Mouse (Mus musculus): Measurements from ENCODE around the gene Myh6. TPM values are rescaled to one million over a fixed set of nuclear protein-coding genes. Genes with fewer than 3 reads are reported as not detected.
"Not testable (repeated sequence)": the region's sequence is repeated elsewhere in the genome, so short reads cannot be mapped to it uniquely, and the experiment has no call there.

Gene Myh6
- polyA plus RNA-seq, 1 experiment, result not detected

GRCm38 (mm10) chr14:54981934-54982333 is 15.2 kb upstream of the Myh6 start:
- Histone ChIP-seq H3K27me3 (ENCODE audit: control insufficient read depth, insufficient read depth, low read length) (no peaks in the 10 kb centered on the region), H3K4me1 (ENCODE audit: control insufficient read depth, insufficient read depth, insufficient read length, low read length) (no peaks in the 10 kb centered on the region), H3K36me3 (ENCODE audit: control insufficient read depth, insufficient read depth, low read length) (no peaks in the 10 kb centered on the region), H3K4me3 (ENCODE audit: low read depth, low read length) (no peak overlapping the region), H3K27ac (ENCODE audit: insufficient read depth, low read depth, low read length) (no peak overlapping the region)
- TF ChIP-seq POLR2A (IDR thresholded peaks at IDR 0.05; ENCODE audit: low read depth, low read length), result no peak
- no peak for TF ChIP-seq CTCF (IDR thresholded peaks at IDR 0.05; ENCODE audit: extremely low read depth, insufficient read length, insufficient replicate concordance, low read depth, low read length)
- 94% methylated on average over 7 of the region's 7 CpGs for WGBS

- no peaks in the 10 kb centered on the region for H3K27me3 ChIP-seq (ENCODE audit: control insufficient read depth, insufficient read depth, low read length)
- no peak overlapping the region for H3K27ac ChIP-seq (ENCODE audit: insufficient read depth, low read depth, low read length)
- TF ChIP-seq POLR2A (IDR thresholded peaks at IDR 0.05; ENCODE audit: low read depth, low read length) (no peak), CTCF (IDR thresholded peaks at IDR 0.05; ENCODE audit: extremely low read depth, insufficient read length, insufficient replicate concordance, low read depth, low read length) (no peak)
- no peak overlapping the region for H3K4me3 ChIP-seq (ENCODE audit: low read depth, low read length)
- H3K36me3 ChIP-seq (ENCODE audit: control insufficient read depth, insufficient read depth, low read length), result no peaks in the 10 kb centered on the region
- no peaks in the 10 kb centered on the region for H3K4me1 ChIP-seq (ENCODE audit: control insufficient read depth, insufficient read depth, insufficient read length, low read length)
- 89% methylated on average over 8 of the region's 8 CpGs for WGBS
Measured at GRCm38 (mm10) chr14:54978664-54979063, 11.9 kb upstream of the Myh6 start.

- Histone ChIP-seq H3K36me3 (ENCODE audit: control insufficient read depth, insufficient read depth, low read length) (no peaks in the 10 kb centered on the region), H3K27me3 (ENCODE audit: control insufficient read depth, insufficient read depth, low read length) (no peaks in the 10 kb centered on the region), H3K4me1 (ENCODE audit: control insufficient read depth, insufficient read depth, insufficient read length, low read length) (no peaks in the 10 kb centered on the region), H3K27ac (ENCODE audit: insufficient read depth, low read depth, low read length) (no peak within 1 kb of the TSS), H3K4me3 (ENCODE audit: low read depth, low read length) (no peak within 1 kb of the TSS)
- TF ChIP-seq CTCF (IDR thresholded peaks at IDR 0.05; ENCODE audit: extremely low read depth, insufficient read length, insufficient replicate concordance, low read depth, low read length), result no peak
- TF ChIP-seq POLR2A (IDR thresholded peaks at IDR 0.05; ENCODE audit: low read depth, low read length), result no peak
- WGBS, result 64% methylated on average over 1 of the region's 1 CpGs
Measured at GRCm38 (mm10) chr14:54976633-54977032, 9.9 kb upstream of the Myh6 start, which contains the start of gene Gm17428. Gene Gm17428 (plus strand): TSS chr14:54976933.

- H3K36me3 ChIP-seq (ENCODE audit: control insufficient read depth, insufficient read depth, low read length), result no peaks in the 10 kb centered on the region
- no peak for TF ChIP-seq CTCF (IDR thresholded peaks at IDR 0.05; ENCODE audit: extremely low read depth, insufficient read length, insufficient replicate concordance, low read depth, low read length)
- TF ChIP-seq POLR2A (IDR thresholded peaks at IDR 0.05; ENCODE audit: low read depth, low read length), result no peak
- WGBS, result 80% methylated on average over 6 of the region's 6 CpGs
- H3K27ac ChIP-seq (ENCODE audit: insufficient read depth, low read depth, low read length), result no peak overlapping the region
- H3K4me3 ChIP-seq (ENCODE audit: low read depth, low read length), result no peak overlapping the region
- H3K4me1 ChIP-seq (ENCODE audit: control insufficient read depth, insufficient read depth, insufficient read length, low read length), result no peaks in the 10 kb centered on the region
- H3K27me3 ChIP-seq (ENCODE audit: control insufficient read depth, insufficient read depth, low read length), result no peaks in the 10 kb centered on the region
Measured at GRCm38 (mm10) chr14:54974068-54974791, 7.5 kb upstream of the Myh6 start.

- not testable (repeated sequence) for H3K4me3 ChIP-seq (ENCODE audit: low read depth, low read length); H3K36me3 ChIP-seq (ENCODE audit: control insufficient read depth, insufficient read depth, low read length); H3K27ac ChIP-seq (ENCODE audit: insufficient read depth, low read depth, low read length); H3K27me3 ChIP-seq (ENCODE audit: control insufficient read depth, insufficient read depth, low read length); H3K4me1 ChIP-seq (ENCODE audit: control insufficient read depth, insufficient read depth, insufficient read length, low read length)
- WGBS, result 85% methylated on average over 11 of the region's 11 CpGs
Measured at GRCm38 (mm10) chr14:54972786-54973185, 6.1 kb upstream of the Myh6 start.

- no peaks in the 10 kb centered on the region for H3K27me3 ChIP-seq (ENCODE audit: control insufficient read depth, insufficient read depth, low read length)
- no peak overlapping the region for H3K27ac ChIP-seq (ENCODE audit: insufficient read depth, low read depth, low read length)
- TF ChIP-seq CTCF (IDR thresholded peaks at IDR 0.05; ENCODE audit: extremely low read depth, insufficient read length, insufficient replicate concordance, low read depth, low read length) (no peak), POLR2A (IDR thresholded peaks at IDR 0.05; ENCODE audit: low read depth, low read length) (no peak)
- H3K4me1 ChIP-seq (ENCODE audit: control insufficient read depth, insufficient read depth, insufficient read length, low read length), result no peaks in the 10 kb centered on the region
- no peak overlapping the region for H3K4me3 ChIP-seq (ENCODE audit: low read depth, low read length)
- H3K36me3 ChIP-seq (ENCODE audit: control insufficient read depth, insufficient read depth, low read length), result no peaks in the 10 kb centered on the region
Measured at GRCm38 (mm10) chr14:54968344-54968743, 1.6 kb upstream of the Myh6 start.

- H3K36me3 ChIP-seq (ENCODE audit: control insufficient read depth, insufficient read depth, low read length), result no peaks in the 10 kb centered on the region
- no peak for TF ChIP-seq POLR2A (IDR thresholded peaks at IDR 0.05; ENCODE audit: low read depth, low read length)
- no peak for TF ChIP-seq CTCF (IDR thresholded peaks at IDR 0.05; ENCODE audit: extremely low read depth, insufficient read length, insufficient replicate concordance, low read depth, low read length)
- WGBS, result 94% methylated on average over 3 of the region's 3 CpGs
Measured at GRCm38 (mm10) chr14:54967874-54968273, 1.1 kb upstream of the Myh6 start.

More at GRCm38 (mm10) chr14:54967874-54968273, 1.1 kb upstream of the Myh6 start:
- Histone ChIP-seq H3K27ac (ENCODE audit: insufficient read depth, low read depth, low read length) (no peak overlapping the region), H3K4me1 (ENCODE audit: control insufficient read depth, insufficient read depth, insufficient read length, low read length) (no peaks in the 10 kb centered on the region), H3K27me3 (ENCODE audit: control insufficient read depth, insufficient read depth, low read length) (no peaks in the 10 kb centered on the region), H3K4me3 (ENCODE audit: low read depth, low read length) (no peak overlapping the region)

All from small intestine, adult 2 months (tissue).